Mouse (Mus musculus): ENCODE measurements at regions not wholly inside any gene's neighbourhood (a gene's known extent, or its start where the extent isn't known, plus 50 kb on each side); places are given as distances from the start of the nearest gene placed in this dataset.
"Not testable (repeated sequence)": the region's sequence is repeated elsewhere in the genome, so short reads cannot be mapped to it uniquely, and the experiment has no call there.

GRCm38 (mm10) chr8:113489436-113490107, 145.8 kb upstream of the Mon1b start:
- DNase-seq: no peak

GRCm38 (mm10) chr8:113490891-113491290, 144.5 kb upstream of the Mon1b start:
- DNase-seq: no peak

GRCm38 (mm10) chr8:113496896-113497295, 138.5 kb upstream of the Mon1b start:
- DNase-seq: no peak

GRCm38 (mm10) chr8:113502671-113503070, 132.7 kb upstream of the Mon1b start:
- DNase-seq: no peak

GRCm38 (mm10) chr8:113512856-113513255, 122.5 kb upstream of the Mon1b start:
- DNase-seq: no peak

GRCm38 (mm10) chr8:113513886-113514730, 121.3 kb upstream of the Mon1b start:
- no peak for DNase-seq

- not testable (repeated sequence) for DNase-seq
These were observed 120.5 kb upstream of the Mon1b start for GRCm38 (mm10) chr8:113514731-113515375.

GRCm38 (mm10) chr8:113516176-113516575, 119.2 kb upstream of the Mon1b start:
- DNase-seq: no peak

- no peak for DNase-seq
These were observed 117.5 kb upstream of the Mon1b start for GRCm38 (mm10) chr8:113517912-113518311.

GRCm38 (mm10) chr8:113523561-113523960, 111.8 kb upstream of the Mon1b start:
- DNase-seq: no peak

GRCm38 (mm10) chr8:113531116-113531665, 104.2 kb upstream of the Mon1b start:
- DNase-seq: no peak

GRCm38 (mm10) chr8:113532881-113533280, 102.5 kb upstream of the Mon1b start:
- no peak for DNase-seq

GRCm38 (mm10) chr8:113541437-113541836, 94.0 kb upstream of the Mon1b start:
- DNase-seq: no peak

- no peak for DNase-seq
These were observed 93.3 kb upstream of the Mon1b start for GRCm38 (mm10) chr8:113542082-113542481.

GRCm38 (mm10) chr8:113542713-113543112, 92.7 kb upstream of the Mon1b start:
- no peak for DNase-seq

GRCm38 (mm10) chr8:113549200-113549599, 86.2 kb upstream of the Mon1b start:
- DNase-seq: no peak

GRCm38 (mm10) chr8:113551454-113552273, 83.7 kb upstream of the Mon1b start:
- no peak for DNase-seq

GRCm38 (mm10) chr8:113552826-113553225, 82.6 kb upstream of the Mon1b start:
- no peak for DNase-seq

- no peak for DNase-seq
These were observed 80.5 kb upstream of the Mon1b start for GRCm38 (mm10) chr8:113554700-113555455.

GRCm38 (mm10) chr8:113556994-113557393, 78.4 kb upstream of the Mon1b start:
- no peak for DNase-seq

- DNase-seq: no peak
These were observed 54.3 kb upstream of the Mon1b start for GRCm38 (mm10) chr8:113581098-113581497.

All from adrenal gland, postnatal 14 days (tissue).